Mouse (Mus musculus) thymus, adult 2 months (tissue): ENCODE measurements at regions not wholly inside any gene's neighbourhood (a gene's known extent, or its start where the extent isn't known, plus 50 kb on each side); places are given as distances from the start of the nearest gene placed in this dataset.

Experiments used
- DNase-seq: peaks from one replicate; pipeline ENCODE4 v3.0.0; 2021
- H3K27ac ChIP-seq: fragments of 200-500 bp; 2 replicates; pipeline ENCODE4 v1.5.1; 2012; ENCODE audit warnings: low read length, control low read depth; ENCODE audit not compliant: control insufficient read depth, insufficient read depth
- H3K27me3 ChIP-seq: fragments of 200-500 bp; 2 replicates; pipeline ENCODE4 v1.6.1; 2012; ENCODE audit warnings: mild to moderate bottlenecking, low read length, moderate library complexity, mixed read lengths; ENCODE audit not compliant: control insufficient read depth, insufficient read depth
- H3K36me3 ChIP-seq: fragments of 200-500 bp; 2 replicates; pipeline ENCODE4 v1.6.1; 2012; ENCODE audit warnings: mild to moderate bottlenecking, low read length, moderate library complexity; ENCODE audit not compliant: control insufficient read depth, insufficient read depth
- H3K4me1 ChIP-seq: fragments of 200-500 bp; replicated peaks from 2 replicates; pipeline ENCODE4 v1.6.1; 2012; ENCODE audit warnings: low read length; ENCODE audit not compliant: control insufficient read depth, insufficient read depth
- H3K4me3 ChIP-seq: fragments of 200-500 bp; 2 replicates; pipeline ENCODE4 v1.5.1; 2012; ENCODE audit warnings: mild to moderate bottlenecking, low read length, control low read depth, moderate library complexity; ENCODE audit not compliant: control insufficient read depth, insufficient read depth
- CTCF ChIP-seq: fragments of 200-500 bp; IDR thresholded peaks from 2 replicates; pipeline ENCODE4 v1.5.1; 2012; ENCODE audit warnings: mild to moderate bottlenecking, control low read depth, low read length, moderate library complexity, borderline replicate concordance; ENCODE audit not compliant: control insufficient read depth, poor library complexity, insufficient read depth; ENCODE audit errors: extremely low read depth
- POLR2A ChIP-seq: fragments of 200-500 bp; IDR thresholded peaks from 2 replicates; pipeline ENCODE4 v1.6.1; 2012; ENCODE audit warnings: mild to moderate bottlenecking, low read length, control low read depth, moderate library complexity; ENCODE audit not compliant: control insufficient read depth, poor library complexity, insufficient read depth; ENCODE audit errors: extremely low read depth
- WGBS: fragments of 180-500 bp; shearing (Covaris S2); methylation state at CpG from one replicate; pipeline ENCODE4 v1.1.7; 2018; 5-methylcytosine and 5-hydroxymethylcytosine counted together

- no peak overlapping the region for H3K27ac ChIP-seq
- H3K4me1 ChIP-seq, result no peaks in the 10 kb centered on the region
- no peaks in the 10 kb centered on the region for H3K36me3 ChIP-seq
- no peak for DNase-seq
- WGBS, result 90% methylated on average over 2 of the region's 2 CpGs
- H3K27me3 ChIP-seq, result no peaks in the 10 kb centered on the region
- TF ChIP-seq CTCF (no peak), POLR2A (no peak)
- no peak overlapping the region for H3K4me3 ChIP-seq
Observed at GRCm38 (mm10) chr12:92618519-92618918, 769.6 kb upstream of the Sel1l start.

- no peaks in the 10 kb centered on the region for H3K36me3 ChIP-seq
- H3K4me1 ChIP-seq, result no peaks in the 10 kb centered on the region
- H3K27ac ChIP-seq, result no peak overlapping the region
- TF ChIP-seq CTCF (no peak), POLR2A (no peak)
- no peak for DNase-seq
- no peak overlapping the region for H3K4me3 ChIP-seq
- no peaks in the 10 kb centered on the region for H3K27me3 ChIP-seq
- WGBS, result 89% methylated on average over 1 of the region's 1 CpGs
Observed at GRCm38 (mm10) chr12:92601673-92602072, 752.7 kb upstream of the Sel1l start.

- H3K4me1 ChIP-seq, result no peaks in the 10 kb centered on the region
- no peak overlapping the region for H3K27ac ChIP-seq
- no peaks in the 10 kb centered on the region for H3K27me3 ChIP-seq
- H3K36me3 ChIP-seq, result no peaks in the 10 kb centered on the region
- no peak overlapping the region for H3K4me3 ChIP-seq
- WGBS, result 68% methylated on average over 2 of the region's 2 CpGs
- DNase-seq, result no peak
- TF ChIP-seq CTCF (no peak), POLR2A (no peak)
Observed at GRCm38 (mm10) chr12:92589725-92590124, 740.8 kb upstream of the Sel1l start.

- H3K27ac ChIP-seq, result no peak overlapping the region
- TF ChIP-seq POLR2A (no peak), CTCF (no peak)
- WGBS, result 92% methylated on average over 6 of the region's 6 CpGs
Observed at GRCm38 (mm10) chr12:92589305-92589704, 740.3 kb upstream of the Sel1l start.

GRCm38 (mm10) chr12:92578596-92578995 lies 729.6 kb upstream of the Sel1l start:
- no peak for DNase-seq
- no peak for TF ChIP-seq CTCF
- no peak for TF ChIP-seq POLR2A

More at GRCm38 (mm10) chr12:92589305-92589704, 740.3 kb upstream of the Sel1l start:
- Histone ChIP-seq H3K4me1 (no peaks in the 10 kb centered on the region), H3K4me3 (no peak overlapping the region), H3K27me3 (no peaks in the 10 kb centered on the region), H3K36me3 (no peaks in the 10 kb centered on the region)
- DNase-seq, result no peak

More at GRCm38 (mm10) chr12:92578596-92578995, 729.6 kb upstream of the Sel1l start:
- Histone ChIP-seq H3K4me3 (no peak overlapping the region), H3K27me3 (no peaks in the 10 kb centered on the region), H3K27ac (no peak overlapping the region), H3K36me3 (no peaks in the 10 kb centered on the region), H3K4me1 (no peaks in the 10 kb centered on the region)
- 97% methylated on average over 1 of the region's 1 CpGs for WGBS
